Mouse (Mus musculus) bone marrow, adult 2 months (tissue): ENCODE measurements around the gene Negr1.

Experiments
- CTCF ChIP-seq: fragments of 200-500 bp; IDR thresholded peaks from 2 replicates; pipeline ENCODE4 v1.5.1; 2011; ENCODE audit warnings: low read length, control low read depth; ENCODE audit not compliant: control insufficient read depth, insufficient read depth
- POLR2A ChIP-seq: fragments of 200-500 bp; IDR thresholded peaks from 2 replicates; pipeline ENCODE4 v1.6.1; 2011; ENCODE audit warnings: low read depth, mild to moderate bottlenecking, control low read depth, low read length, borderline replicate concordance; ENCODE audit not compliant: control insufficient read depth

GRCm38 (mm10) chr3:157321081-157321573 lies 759.5 kb downstream of the Negr1 start:
- TF ChIP-seq POLR2A (no peak), CTCF (no peak)
